In genomic region chr9:57764147-57764973, GRCm38 (mm10) we compare ENCODE assay signal across 8 mouse cellular contexts. TPM values are rescaled to one million over a fixed set of nuclear protein-coding genes. Genes with fewer than 3 reads are reported as not detected.
DNase-seq lines count a peak whose midpoint lies in the region; ATAC-seq and TF ChIP-seq lines count a peak whose summit lies in the region.

No protein-coding gene starts in this region.

- H3K4me1 ChIP-seq in forebrain, embryonic 11.5 days (replicated peaks; ENCODE audit: control insufficient read depth, insufficient read depth, low read length): peaks cover 20% of the 10 kb centered on the region; the same call in 1 of the 2 replicates
- H3K4me1 ChIP-seq in heart, embryonic 15.5 days (replicated peaks): peaks cover 56% of the 10 kb centered on the region
- peaks cover 81% of the 10 kb centered on the region for H3K4me1 ChIP-seq in liver, embryonic 15.5 days (replicated peaks)
- H3K4me1 ChIP-seq in neural tube, embryonic 13.5 days (replicated peaks): peaks cover 40% of the 10 kb centered on the region

- H3K27me3 ChIP-seq in forebrain, embryonic 11.5 days (ENCODE audit: control insufficient read depth, insufficient read depth, low read length): no peaks in the 10 kb centered on the region
- H3K27me3 ChIP-seq in heart, embryonic 15.5 days: no peaks in the 10 kb centered on the region
- 0 out of 2 replicates have a peak, but pooled peaks cover 4% of the 10 kb centered on the region for H3K27me3 ChIP-seq in liver, embryonic 15.5 days
- H3K27me3 ChIP-seq in neural tube, embryonic 13.5 days: no peaks in the 10 kb centered on the region

- H3K9ac ChIP-seq in forebrain, embryonic 11.5 days (ENCODE audit: low read length): peak overlapping the region; percentile 98
- peak overlapping the region; percentile 97 for H3K9ac ChIP-seq in heart, embryonic 15.5 days
- peak overlapping the region; percentile 95 for H3K9ac ChIP-seq in liver, embryonic 15.5 days
- H3K9ac ChIP-seq in neural tube, embryonic 13.5 days: peak overlapping the region; percentile 99

- TF ChIP-seq CTCF in brain, embryonic 14.5 days (IDR thresholded peaks at IDR 0.05; ENCODE audit: borderline replicate concordance, extremely low read depth, insufficient read depth, insufficient read length): no peak

- H3K36me3 ChIP-seq in forebrain, embryonic 11.5 days (ENCODE audit: control insufficient read depth, insufficient read depth, low read length): peaks cover 9% of the 10 kb centered on the region
- H3K36me3 ChIP-seq in heart, embryonic 15.5 days: peaks cover 22% of the 10 kb centered on the region
- peaks cover 35% of the 10 kb centered on the region for H3K36me3 ChIP-seq in liver, embryonic 15.5 days (replicated peaks)
- peaks cover 25% of the 10 kb centered on the region for H3K36me3 ChIP-seq in neural tube, embryonic 13.5 days

- peak; percentile 59 for ATAC-seq in forebrain, embryonic 11.5 days (replicated peaks; ENCODE audit: low FRiP score)
- ATAC-seq in heart, embryonic 15.5 days (replicated peaks; ENCODE audit: insufficient number of reproducible peaks, insufficient read depth, low FRiP score, low read depth): peak; percentile 54
- ATAC-seq in liver, embryonic 15.5 days (ENCODE audit: insufficient read depth): peak; percentile 26
- ATAC-seq in neural tube, embryonic 13.5 days (ENCODE audit: low read depth): peak; percentile 59

- under 1% methylated on average over 54 of the region's 57 CpGs for WGBS in forebrain, embryonic 11.5 days
- WGBS in heart, embryonic 15.5 days: under 1% methylated on average over 57 of the region's 57 CpGs
- under 1% methylated on average over 55 of the region's 57 CpGs for WGBS in liver, embryonic 15.5 days (ENCODE audit: insufficient replicate concordance)
- under 1% methylated on average over 57 of the region's 57 CpGs for WGBS in neural tube, embryonic 13.5 days

- no peak for TF ChIP-seq POLR2A in brain, embryonic 14.5 days (IDR thresholded peaks at IDR 0.05; ENCODE audit: borderline replicate concordance, extremely low read depth, insufficient read depth, insufficient read length, poor library complexity, severe bottlenecking)

- DNase-seq in CD4-positive, CD25-positive, alpha-beta regulatory T cell, adult 2 months (ENCODE audit: low read depth, low spot score): peak; percentile 62
- peak; percentile 80 for DNase-seq in brain, embryonic 14.5 days (ENCODE audit: low read depth)
- DNase-seq in forebrain, embryonic 11.5 days (ENCODE audit: low spot score): peak; percentile 68
- DNase-seq in kidney, postnatal 36 days: peak; percentile 87 to 89
- DNase-seq in thymus, adult 18-20 months: peak; percentile 48 to 68

- peak overlapping the region; percentile 98 for H3K27ac ChIP-seq in forebrain, embryonic 11.5 days (ENCODE audit: low read depth, low read length)
- peak overlapping the region; percentile 99 for H3K27ac ChIP-seq in heart, embryonic 15.5 days
- peak overlapping the region; percentile 99 for H3K27ac ChIP-seq in liver, embryonic 15.5 days (replicated peaks)
- H3K27ac ChIP-seq in neural tube, embryonic 13.5 days (replicated peaks): peak overlapping the region; percentile 100

- peak overlapping the region; percentile 92 for H3K4me3 ChIP-seq in forebrain, embryonic 11.5 days (ENCODE audit: low read depth, low read length)
- peak overlapping the region; percentile 92 for H3K4me3 ChIP-seq in heart, embryonic 15.5 days
- H3K4me3 ChIP-seq in liver, embryonic 15.5 days (replicated peaks): peak overlapping the region; percentile 85
- H3K4me3 ChIP-seq in neural tube, embryonic 13.5 days: peak overlapping the region; percentile 83

- H3K4me2 ChIP-seq in forebrain, embryonic 11.5 days (ENCODE audit: low read depth, low read length, severe bottlenecking): peak overlapping the region; percentile 92
- peak overlapping the region; percentile 92 for H3K4me2 ChIP-seq in heart, embryonic 15.5 days
- peak overlapping the region; percentile 93 for H3K4me2 ChIP-seq in liver, embryonic 15.5 days
- H3K4me2 ChIP-seq in neural tube, embryonic 13.5 days: peak overlapping the region; percentile 98

- H3K9me3 ChIP-seq in forebrain, embryonic 11.5 days (ENCODE audit: control insufficient read depth, low read length): no peaks in the 10 kb centered on the region
- H3K9me3 ChIP-seq in heart, embryonic 15.5 days (replicated peaks): no peaks in the 10 kb centered on the region
- H3K9me3 ChIP-seq in liver, embryonic 15.5 days (replicated peaks): no peaks in the 10 kb centered on the region
- H3K9me3 ChIP-seq in neural tube, embryonic 13.5 days: no peaks in the 10 kb centered on the region

RNA-seq across cellular contexts. Expression of gene Clk3, which starts 1.3 kb away (rescaled TPM):
- polyA plus RNA-seq in brain, embryonic 14.5 days (2012; rRNA removed): 153 and 188 TPM in 2 replicates
- 91.5 and 102 TPM in 2 replicates for polyA plus RNA-seq in forebrain, embryonic 11.5 days (2014; fragmentation: Nextera tagmentation; extraction: Ambion mirVana)
- polyA plus RNA-seq in heart, embryonic 15.5 days (2015; fragmentation: Nextera tagmentation; extraction: Ambion mirVana): 48.5 and 65.2 TPM in 2 replicates
- 105 and 129 TPM in 2 replicates for polyA plus RNA-seq in liver, embryonic 15.5 days (2015; fragmentation: Nextera tagmentation; extraction: Ambion mirVana)
- polyA plus RNA-seq in neural tube, embryonic 13.5 days (2015; fragmentation: Nextera tagmentation; extraction: Ambion mirVana): 68.6 and 76.6 TPM in 2 replicates

RNA-seq across cellular contexts. Expression of gene Edc3, which starts 56.0 kb away (rescaled TPM):
- polyA plus RNA-seq in brain, embryonic 14.5 days (2012; rRNA removed): 24.1 and 27.0 TPM in 2 replicates
- polyA plus RNA-seq in forebrain, embryonic 11.5 days (2014; fragmentation: Nextera tagmentation; extraction: Ambion mirVana): 25.1 and 27.4 TPM in 2 replicates
- polyA plus RNA-seq in heart, embryonic 15.5 days (2015; fragmentation: Nextera tagmentation; extraction: Ambion mirVana): 13.5 and 21.4 TPM in 2 replicates
- polyA plus RNA-seq in liver, embryonic 15.5 days (2015; fragmentation: Nextera tagmentation; extraction: Ambion mirVana): 13.8 and 16.2 TPM in 2 replicates
- 32.0 and 35.4 TPM in 2 replicates for polyA plus RNA-seq in neural tube, embryonic 13.5 days (2015; fragmentation: Nextera tagmentation; extraction: Ambion mirVana)

Comparison
In these comparisons a context has a peak if more than half of its experiments do, and no peak if none do; other contexts are left out.
1. Peak in every context shown above with its lines: DNase-seq, ATAC-seq, H3K4me3 ChIP-seq and H3K27ac ChIP-seq.